Mouse (Mus musculus): Measurements from ENCODE around the gene Gm11627.

DNA sequence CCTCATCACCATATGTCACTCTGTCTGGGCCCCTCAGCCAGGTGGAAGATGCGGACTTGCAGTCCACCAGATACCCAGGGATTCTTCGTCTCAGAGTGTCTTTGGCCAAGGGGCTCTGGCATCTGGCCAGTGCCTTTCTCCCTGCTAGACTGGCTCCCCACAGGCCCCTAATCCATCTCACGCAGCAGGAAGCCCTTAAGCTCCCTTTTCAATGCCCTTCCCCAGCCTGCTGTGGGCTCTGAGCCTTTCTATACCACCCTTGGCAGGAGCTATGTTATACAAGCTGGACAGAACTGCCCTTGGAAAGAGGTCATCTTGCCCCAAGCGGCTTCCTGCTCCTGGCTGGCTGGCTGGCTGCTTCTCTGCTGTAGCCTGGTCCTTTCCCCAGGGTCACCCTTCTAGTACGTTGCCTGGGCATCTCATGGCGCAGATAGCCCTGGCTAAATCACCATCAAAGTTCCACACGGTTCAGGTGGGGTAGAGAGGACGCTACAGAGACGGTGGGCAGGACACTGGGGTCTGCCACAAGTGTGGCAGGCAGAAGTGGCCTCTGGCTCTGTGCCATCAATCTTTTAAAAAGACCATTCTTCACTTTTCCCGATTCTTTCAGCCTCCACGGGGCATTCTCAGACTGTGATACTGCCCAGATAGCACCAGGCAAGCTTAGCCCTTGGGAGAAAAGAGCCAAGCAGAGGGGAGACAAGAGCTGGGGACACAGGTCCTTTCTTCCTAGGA, 2.2 kb upstream of the Gm11627 start:
- TF ChIP-seq CTCF (IDR thresholded peaks at IDR 0.05) (no peak), POLR2A (IDR thresholded peaks at IDR 0.05; ENCODE audit: insufficient read depth, low read depth, low read length) (no peak), EP300 (IDR thresholded peaks at IDR 0.05; ENCODE audit: insufficient read depth, low read depth, low read length) (no peak)

All from heart, adult 2 months (tissue).